Mouse (Mus musculus) heart, embryonic 11.5 days (tissue): ENCODE measurements around the gene Gm11939. TPM values are rescaled to one million over a fixed set of nuclear protein-coding genes. Genes with fewer than 3 reads are reported as not detected.

ENCODE experiments used
- ATAC-seq: fragments of 200-750 bp; cut with Nextera tagmentation; replicated peaks from 2 replicates; pipeline ENCODE4 v1.8.0; 2017; ENCODE audit warnings: moderate library complexity; ENCODE audit not compliant: insufficient number of reproducible peaks, low FRiP score, low TSS enrichment
- H3K27ac ChIP-seq: fragments of 300-500 bp; sonication (generic); 2 replicates; pipeline ENCODE4 v1.5.1; 2014; ENCODE audit warnings: mild to moderate bottlenecking, low read depth, low read length
- H3K27me3 ChIP-seq: fragments of 300-500 bp; sonication (generic); 2 replicates; pipeline ENCODE4 v1.6.1; 2014; ENCODE audit warnings: mild to moderate bottlenecking, low read length, mixed read lengths; ENCODE audit not compliant: control insufficient read depth, insufficient read depth
- H3K36me3 ChIP-seq: fragments of 300-500 bp; sonication (generic); 2 replicates; pipeline ENCODE4 v1.6.1; 2014; ENCODE audit warnings: mild to moderate bottlenecking, low read length, moderate library complexity, mixed read lengths; ENCODE audit not compliant: control insufficient read depth, insufficient read depth
- H3K4me1 ChIP-seq: fragments of 300-500 bp; sonication (generic); 2 replicates; pipeline ENCODE4 v1.6.1; 2014; ENCODE audit warnings: low read length; ENCODE audit not compliant: control insufficient read depth, insufficient read depth
- H3K4me2 ChIP-seq: fragments of 300-500 bp; sonication (generic); 2 replicates; pipeline ENCODE4 v1.6.1; 2014; ENCODE audit warnings: mild to moderate bottlenecking, moderate library complexity
- H3K4me3 ChIP-seq: fragments of 300-500 bp; sonication (generic); 2 replicates; pipeline ENCODE4 v1.5.1; 2014; ENCODE audit warnings: low read depth, low read length
- H3K9ac ChIP-seq: fragments of 300-500 bp; sonication (generic); 2 replicates; pipeline ENCODE4 v1.6.1; 2014; ENCODE audit warnings: mild to moderate bottlenecking, low read depth, low read length, moderate library complexity
- H3K9me3 ChIP-seq: fragments of 300-500 bp; sonication (generic); replicated peaks from 2 replicates; pipeline ENCODE4 v1.6.1; 2016; ENCODE audit warnings: low read length; ENCODE audit not compliant: control insufficient read depth
- WGBS: fragments of 180-500 bp; shearing (Covaris S2); extraction: QIAGEN DNeasy Blood & Tissue Kit; methylation state at CpG from one replicate; pipeline ENCODE4 v1.1.7; 2014; ENCODE audit not compliant: insufficient replicate concordance; 5-methylcytosine and 5-hydroxymethylcytosine counted together
- polyA plus RNA-seq: library from polyadenylated mRNA; unstranded; fragments of >200 nt; fragmentation: Nextera tagmentation; extraction: Ambion mirVana; gene quantifications from 2 replicates; pipeline ENCODE4 v1.2.1, GENCODE M21; 2014

The Gm11939 gene
- polyA plus RNA-seq, 1 experiment from 2014 or later: not detected

DNA sequence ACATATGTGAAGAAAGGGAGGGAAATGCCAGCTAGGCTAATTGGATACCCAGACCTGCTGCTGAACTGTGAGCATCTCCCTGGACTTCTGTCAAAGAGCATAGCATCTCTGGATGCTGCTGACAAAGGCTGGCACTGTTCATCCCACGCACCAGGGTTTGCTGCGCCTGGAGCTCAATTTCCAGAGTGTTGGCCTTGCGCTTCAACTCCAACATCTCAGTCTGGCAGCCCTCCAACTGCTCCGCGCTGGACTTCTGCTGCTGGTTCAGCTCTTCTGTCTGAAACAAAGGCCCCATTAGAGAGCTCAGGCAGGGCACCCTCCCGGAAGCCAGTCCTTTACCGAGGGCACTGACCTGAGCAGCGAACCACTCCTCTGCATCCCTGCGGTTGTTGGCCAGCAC is 19.5 kb downstream of the Gm11939 start:
- no peak overlapping the region for H3K4me2 ChIP-seq
- H3K27ac ChIP-seq: no peak overlapping the region
- no peak overlapping the region for H3K9ac ChIP-seq
- WGBS: 69% methylated on average over 9 of the region's 9 CpGs
- no peaks in the 10 kb centered on the region for H3K4me1 ChIP-seq
- ATAC-seq: no peak
- no peak overlapping the region for H3K4me3 ChIP-seq
- no peaks in the 10 kb centered on the region for H3K27me3 ChIP-seq
- H3K36me3 ChIP-seq: no peaks in the 10 kb centered on the region
- no peaks in the 10 kb centered on the region for H3K9me3 ChIP-seq

GRCm38 (mm10) chr11:99521288-99521860 is 37.9 kb downstream of the Gm11939 start, which contains the start of gene Krt39:
Krt39 (minus strand) TSS chr11:99521338.
- Histone ChIP-seq H3K4me1 (no peaks in the 10 kb centered on the region), H3K27ac (no peak within 1 kb of the TSS), H3K36me3 (no peaks in the 10 kb centered on the region), H3K9ac (no peak within 1 kb of the TSS), H3K9me3 (no peaks in the 10 kb centered on the region), H3K4me2 (no peak within 1 kb of the TSS), H3K27me3 (no peaks in the 10 kb centered on the region), H3K4me3 (no peak within 1 kb of the TSS)
- 80% methylated on average over 13 of the region's 13 CpGs for WGBS
- no peak for ATAC-seq

- 79% methylated on average over 8 of the region's 8 CpGs for WGBS
- Histone ChIP-seq H3K9me3 (no peaks in the 10 kb centered on the region), H3K27me3 (no peaks in the 10 kb centered on the region), H3K4me1 (no peaks in the 10 kb centered on the region), H3K36me3 (no peaks in the 10 kb centered on the region), H3K9ac (no peak overlapping the region), H3K4me3 (no peak overlapping the region), H3K27ac (no peak overlapping the region), H3K4me2 (no peak overlapping the region)
- no peak for ATAC-seq
These were observed 45.2 kb downstream of the Gm11939 start for GRCm38 (mm10) chr11:99514098-99514497.

Other genes with a start within 250 kb of the Gm11939 start
- not detected in 2 replicates for gene Krt25, start 236.5 kb downstream of the Gm11939 start, polyA plus RNA-seq
- not detected in 2 replicates for gene Krt26, start 221.5 kb downstream of the Gm11939 start, polyA plus RNA-seq
- gene Krt27, start 208.4 kb downstream of the Gm11939 start, polyA plus RNA-seq: not detected in 2 replicates
- gene Krt28, start 184.6 kb downstream of the Gm11939 start, polyA plus RNA-seq: 0.16 TPM in 1 of 2 replicates, not detected in the other
- 12.9 and 14.9 TPM in 2 replicates for gene Krt10, start 170.1 kb downstream of the Gm11939 start, polyA plus RNA-seq
- gene Krt12, start 137.2 kb downstream of the Gm11939 start, polyA plus RNA-seq: not detected in 2 replicates
- gene Krt20, start 121.3 kb downstream of the Gm11939 start, polyA plus RNA-seq: 3.7 and 5.4 TPM in 2 replicates
- gene Krt23, start 66.3 kb downstream of the Gm11939 start, polyA plus RNA-seq: 0.43 and 0.51 TPM in 2 replicates
- not detected in 2 replicates for gene Krt39, start 38.1 kb downstream of the Gm11939 start, polyA plus RNA-seq
- gene Krt40, start 16.3 kb downstream of the Gm11939 start, polyA plus RNA-seq: not detected in 2 replicates
- gene Krtap3-3, start 8.6 kb downstream of the Gm11939 start, polyA plus RNA-seq: not detected in 2 replicates
- gene Krtap3-2, start 2.6 kb downstream of the Gm11939 start, polyA plus RNA-seq: not detected in 2 replicates
- not detected in 2 replicates for gene Krtap3-1, start 7.2 kb upstream of the Gm11939 start, polyA plus RNA-seq
- not detected in 2 replicates for gene Krtap1-5, start 21.6 kb upstream of the Gm11939 start, polyA plus RNA-seq
- not detected in 2 replicates for gene Krtap1-4, start 24.2 kb upstream of the Gm11939 start, polyA plus RNA-seq
- gene Krtap1-3, start 31.9 kb upstream of the Gm11939 start, polyA plus RNA-seq: not detected in 2 replicates
- gene Krtap9-3, start 38.6 kb upstream of the Gm11939 start, polyA plus RNA-seq: not detected in 2 replicates
- gene Gm11938, start 43.8 kb upstream of the Gm11939 start, polyA plus RNA-seq: not detected in 2 replicates
- not detected in 2 replicates for gene Gm11937, start 50.7 kb upstream of the Gm11939 start, polyA plus RNA-seq
- not detected in 2 replicates for gene Krtap2-4, start 55.4 kb upstream of the Gm11939 start, polyA plus RNA-seq
- not detected in 2 replicates for gene Gm11562, start 61.0 kb upstream of the Gm11939 start, polyA plus RNA-seq
- gene Krtap4-1, start 68.8 kb upstream of the Gm11939 start, polyA plus RNA-seq: not detected in 2 replicates
- not detected in 2 replicates for gene Krtap4-2, start 75.6 kb upstream of the Gm11939 start, polyA plus RNA-seq
- gene Krtap4-7, start 84.6 kb upstream of the Gm11939 start, polyA plus RNA-seq: not detected in 2 replicates
- gene Gm11555, start 90.8 kb upstream of the Gm11939 start, polyA plus RNA-seq: not detected in 2 replicates
- gene Gm11563, start 99.5 kb upstream of the Gm11939 start, polyA plus RNA-seq: not detected in 2 replicates
- not detected in 2 replicates for gene Krtap4-6, start 106.5 kb upstream of the Gm11939 start, polyA plus RNA-seq
- gene Gm14190, start 131.3 kb upstream of the Gm11939 start, polyA plus RNA-seq: not detected in 2 replicates
- not detected in 2 replicates for gene Gm14180, start 174.8 kb upstream of the Gm11939 start, polyA plus RNA-seq
- gene Gm11595, start 213.4 kb upstream of the Gm11939 start, polyA plus RNA-seq: not detected in 2 replicates
- not detected in 2 replicates for gene Krtap4-8, start 221.2 kb upstream of the Gm11939 start, polyA plus RNA-seq
- not detected in 2 replicates for gene Krtap4-9, start 225.7 kb upstream of the Gm11939 start, polyA plus RNA-seq
- not detected in 2 replicates for gene Gm11596, start 234.0 kb upstream of the Gm11939 start, polyA plus RNA-seq
- not detected in 2 replicates for gene Gm11569, start 239.5 kb upstream of the Gm11939 start, polyA plus RNA-seq
- gene Gm11554, start 245.0 kb upstream of the Gm11939 start, polyA plus RNA-seq: not detected in 2 replicates